Mouse (Mus musculus) liver (tissue): ENCODE measurements at regions not wholly inside any gene's neighbourhood (a gene's known extent, or its start where the extent isn't known, plus 50 kb on each side); places are given as distances from the start of the nearest gene placed in this dataset.
"Not testable (repeated sequence)": the region's sequence is repeated elsewhere in the genome, so short reads cannot be mapped to it uniquely, and the experiment has no call there.

Experiments used
- DNase-seq: peaks from one replicate; pipeline ENCODE4 v3.0.0-alpha.2; 2020; ENCODE audit warnings: mixed read lengths

- not testable (repeated sequence) for DNase-seq
Measured at GRCm38 (mm10) chr12:119102106-119102505, 135.9 kb upstream of the Abcb5 start.

DNA sequence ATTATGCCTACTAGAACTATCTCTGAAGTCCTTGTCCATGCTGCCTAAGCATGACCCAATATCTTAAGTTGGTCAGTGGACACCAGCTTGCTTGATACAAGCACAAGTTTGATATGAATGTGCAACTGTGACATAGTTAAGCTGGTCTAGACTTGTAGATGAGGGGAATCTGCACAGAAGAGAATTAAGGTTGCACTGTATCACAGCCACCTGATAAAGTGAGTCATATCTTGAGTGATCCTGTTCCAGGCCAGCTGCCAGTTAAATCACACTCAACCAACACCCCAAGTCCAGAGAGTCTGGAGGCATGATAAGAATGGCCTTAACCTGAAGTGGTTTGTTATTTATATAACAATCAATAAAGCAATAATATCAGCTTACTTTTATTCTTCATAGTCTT lies 133.5 kb upstream of the Abcb5 start:
- DNase-seq: no peak

- DNase-seq: no peak
Measured at GRCm38 (mm10) chr12:119097814-119098213, 131.6 kb upstream of the Abcb5 start.

GRCm38 (mm10) chr12:119094314-119094713 lies 128.1 kb upstream of the Abcb5 start:
- no peak for DNase-seq

GRCm38 (mm10) chr12:119093402-119093801 lies 127.2 kb upstream of the Abcb5 start:
- no peak for DNase-seq

DNA sequence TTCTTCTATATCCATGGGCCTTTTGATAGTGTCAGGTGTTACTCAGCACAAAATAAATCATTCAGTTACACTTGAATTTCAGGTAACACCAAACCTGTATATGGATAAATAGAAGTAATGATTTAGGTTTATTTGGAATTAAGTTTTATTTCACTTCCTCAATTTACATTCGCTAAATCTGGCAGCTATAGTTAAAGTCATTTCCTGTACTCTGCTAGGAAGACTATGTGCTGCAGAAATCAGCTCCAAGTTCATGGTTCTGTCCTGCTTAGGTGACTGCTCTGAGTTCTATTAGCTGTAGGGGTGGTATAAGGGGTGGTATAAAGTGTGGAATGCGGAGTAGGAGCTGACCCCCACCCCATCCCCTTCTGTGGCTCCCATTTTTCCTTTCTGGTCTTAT lies 123.1 kb upstream of the Abcb5 start:
- no peak for DNase-seq

- no peak for DNase-seq
Measured at GRCm38 (mm10) chr12:119088666-119089065, 122.4 kb upstream of the Abcb5 start.

DNA sequence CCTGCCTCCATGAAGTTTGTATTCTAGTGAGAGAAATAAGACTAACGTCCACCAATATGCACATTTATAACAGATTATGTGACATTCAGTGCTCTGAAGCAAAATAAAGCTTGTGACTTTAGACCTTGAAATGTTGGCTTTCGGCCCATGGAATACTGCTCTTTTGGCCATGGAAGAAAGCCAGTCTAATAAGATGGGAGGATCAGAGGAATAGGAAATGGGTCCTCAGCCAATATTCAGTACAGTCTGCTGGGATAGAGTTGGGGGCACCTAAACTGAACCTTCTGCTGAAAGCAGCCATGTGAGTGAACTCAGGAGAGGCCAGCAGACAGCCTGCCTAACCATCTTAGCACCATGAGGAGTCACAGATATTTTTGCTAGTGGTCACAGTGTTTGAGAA lies 118.6 kb upstream of the Abcb5 start:
- DNase-seq: no peak

GRCm38 (mm10) chr12:119082781-119083180 lies 116.6 kb upstream of the Abcb5 start:
- no peak for DNase-seq

GRCm38 (mm10) chr12:119075825-119076224 lies 109.6 kb upstream of the Abcb5 start:
- no peak for DNase-seq

DNA sequence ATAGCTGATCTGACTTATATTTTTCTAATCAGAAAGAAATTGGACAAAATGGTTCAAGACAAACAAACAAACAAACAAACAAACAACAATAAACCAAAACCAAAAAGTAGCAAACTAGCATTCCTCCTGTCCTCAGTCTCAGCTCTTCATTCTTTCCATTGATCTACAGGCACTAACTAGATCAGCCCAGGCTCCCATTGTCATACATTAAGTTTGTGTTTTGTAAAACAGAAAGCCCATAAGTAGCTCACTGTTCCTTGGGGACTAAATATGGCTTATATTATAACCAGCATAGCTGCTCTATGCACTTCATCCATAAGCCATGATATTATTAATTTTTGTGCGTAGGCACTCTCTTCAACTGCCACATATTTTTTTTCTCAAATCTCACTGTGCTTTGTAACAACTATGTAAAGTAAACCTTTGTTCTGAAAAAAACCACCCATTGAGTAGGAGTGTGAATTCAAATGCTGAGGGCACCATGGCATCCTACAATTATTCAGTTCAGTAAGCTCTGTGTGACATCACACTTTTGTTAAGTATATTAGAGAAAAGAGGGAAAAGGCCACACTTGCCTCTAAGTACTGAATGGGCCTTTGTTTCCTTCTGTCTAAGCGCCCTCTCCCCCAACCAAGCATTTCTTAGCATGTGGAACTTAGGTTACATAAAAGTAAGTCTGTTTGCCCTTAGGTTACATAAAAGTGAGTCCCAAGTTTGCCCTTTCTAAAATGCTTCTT lies 108.7 kb upstream of the Abcb5 start:
- no peak for DNase-seq

DNA sequence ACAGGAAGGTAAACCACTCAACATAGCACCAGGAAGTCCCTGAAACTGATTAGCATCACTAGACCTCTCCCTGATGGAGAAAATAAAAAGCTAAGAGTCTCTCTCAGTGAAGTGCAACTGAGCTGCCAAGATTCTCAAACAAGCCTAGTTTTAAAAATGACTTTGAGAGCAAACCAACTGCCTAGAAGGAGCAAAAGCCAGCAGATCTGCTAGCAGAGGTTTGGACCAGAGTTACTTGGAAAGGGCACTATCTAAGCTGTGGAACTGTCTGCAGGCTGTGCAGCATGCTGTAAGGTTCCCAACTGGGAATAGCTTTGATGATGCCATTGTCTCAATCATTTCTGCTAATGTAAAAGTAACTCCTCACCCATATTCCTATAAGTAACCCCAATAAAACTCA lies 107.9 kb upstream of the Abcb5 start:
- DNase-seq: no peak

DNA sequence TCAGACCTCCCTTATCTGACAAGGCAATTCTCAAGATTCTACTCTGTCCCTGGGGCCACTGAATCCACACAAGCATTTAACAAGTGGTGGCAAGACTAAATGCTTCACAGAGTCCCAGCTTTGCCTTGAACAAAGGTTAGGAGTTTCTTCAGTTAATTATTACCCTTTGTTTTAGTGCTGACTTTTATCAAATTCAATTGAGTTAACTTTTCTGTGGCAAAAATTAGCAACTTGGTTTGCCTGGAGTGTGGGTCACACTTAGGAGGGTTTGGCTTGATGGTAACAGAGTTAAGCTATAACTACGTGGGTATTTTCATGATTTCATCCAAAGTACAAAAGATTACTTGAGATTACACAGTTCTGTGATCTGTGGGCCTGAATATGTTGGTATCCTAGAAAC lies 104.7 kb upstream of the Abcb5 start:
- no peak for DNase-seq

DNA sequence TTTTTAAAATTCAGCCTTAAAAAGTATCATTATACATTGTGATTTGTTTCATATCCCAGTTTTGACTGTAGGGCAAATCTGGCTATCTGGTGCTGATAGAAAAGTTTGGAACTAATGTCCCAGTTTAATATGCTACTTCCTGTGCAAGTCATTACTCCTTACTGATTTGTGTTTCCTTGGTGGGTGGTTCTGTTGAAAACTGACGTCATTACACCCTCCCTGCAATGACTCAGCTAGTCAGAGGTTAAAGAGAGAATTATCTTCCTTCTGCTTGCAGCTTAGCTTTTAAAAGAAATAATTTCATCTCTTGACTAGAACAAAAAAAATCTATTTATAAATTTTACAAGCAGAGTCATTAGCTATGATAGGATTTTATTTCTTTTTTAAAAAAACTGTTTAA lies 104.2 kb upstream of the Abcb5 start:
- DNase-seq: no peak

GRCm38 (mm10) chr12:119069747-119070146 lies 103.5 kb upstream of the Abcb5 start:
- no peak for DNase-seq

DNA sequence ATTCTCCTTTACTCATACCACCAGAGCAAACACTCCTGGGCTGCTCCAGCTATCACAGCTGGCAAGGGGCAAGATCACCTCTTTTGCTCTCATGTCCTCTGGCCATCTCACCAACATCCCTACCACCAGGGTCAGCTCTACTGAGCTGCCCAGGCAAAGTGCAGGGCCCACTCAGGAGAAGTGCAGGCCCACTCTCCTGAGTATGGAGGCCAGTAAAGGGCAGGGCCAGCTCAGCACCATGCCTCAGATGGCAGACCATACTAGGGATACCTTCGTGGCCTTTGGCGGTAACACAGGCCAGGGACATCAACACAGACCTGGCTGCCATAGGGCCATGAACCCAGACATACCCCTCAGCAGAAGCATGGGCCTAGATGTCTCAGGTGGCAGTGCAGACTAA lies 101.9 kb upstream of the Abcb5 start:
- DNase-seq: no peak

- DNase-seq: no peak
Measured at GRCm38 (mm10) chr12:119062931-119063330, 96.7 kb upstream of the Abcb5 start.

GRCm38 (mm10) chr12:119062490-119062889 lies 96.3 kb upstream of the Abcb5 start:
- DNase-seq: no peak

DNA sequence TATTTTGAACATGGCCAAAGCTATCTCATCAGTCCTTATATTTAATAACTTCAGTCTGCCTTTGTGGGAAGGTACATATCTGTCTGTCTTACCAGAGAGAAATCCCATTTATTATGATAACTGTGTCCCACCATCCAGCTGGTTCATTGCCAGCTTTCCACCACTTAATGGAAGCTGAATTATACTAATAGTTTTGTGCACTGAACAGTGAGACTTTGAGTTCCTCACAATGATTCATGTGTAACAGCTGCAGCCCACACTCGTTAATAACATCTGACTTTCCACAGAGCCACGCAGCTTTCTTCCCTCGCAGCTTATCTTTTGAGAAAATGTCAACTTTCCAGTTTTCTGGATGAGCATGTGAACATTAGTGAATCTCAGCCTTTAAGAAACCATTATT lies 88.3 kb upstream of the Abcb5 start:
- DNase-seq: no peak

- DNase-seq: no peak
Measured at GRCm38 (mm10) chr12:119051692-119052379, 85.6 kb upstream of the Abcb5 start.

DNA sequence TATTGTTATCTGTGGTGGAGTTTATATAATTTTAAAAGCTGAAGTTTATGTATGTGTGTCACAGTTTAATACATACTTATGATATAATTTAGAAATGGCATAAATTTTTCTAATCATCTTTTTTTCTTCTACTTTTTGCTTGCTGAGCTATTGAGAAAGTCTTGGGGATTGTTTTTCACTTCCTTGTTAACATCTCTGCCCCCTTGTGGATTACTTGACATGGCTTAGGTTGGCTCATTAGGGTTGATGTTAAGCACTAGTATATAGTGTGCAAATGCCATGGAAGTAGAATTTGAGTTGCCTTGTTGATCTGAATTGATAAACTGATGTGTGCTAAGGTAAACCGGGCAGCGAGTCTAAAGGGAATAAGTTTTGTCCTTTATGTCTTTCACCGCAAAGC lies 72.1 kb upstream of the Abcb5 start:
- no peak for DNase-seq

GRCm38 (mm10) chr12:119034828-119035227 lies 68.6 kb upstream of the Abcb5 start:
- no peak for DNase-seq

DNA sequence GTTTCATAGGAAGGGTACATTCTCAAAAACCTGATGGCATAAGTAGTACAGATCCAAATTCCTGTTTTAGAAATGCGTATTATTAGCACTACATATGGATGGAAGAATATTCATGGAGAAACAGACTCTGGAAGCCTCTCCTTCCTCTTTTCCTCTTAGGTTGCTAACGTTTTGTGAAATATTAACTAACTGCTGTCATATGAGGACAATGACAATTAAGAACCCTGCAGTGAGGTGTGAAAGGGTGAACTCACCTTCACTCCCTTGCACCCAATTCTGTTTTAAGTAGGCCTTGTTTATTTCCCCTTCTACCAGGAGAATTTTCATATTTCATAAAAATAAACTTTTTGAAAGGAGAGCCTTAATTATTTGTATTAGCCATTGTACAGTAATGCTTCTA lies 62.5 kb upstream of the Abcb5 start:
- DNase-seq: no peak

GRCm38 (mm10) chr12:119028161-119028560 lies 61.9 kb upstream of the Abcb5 start:
- no peak for DNase-seq

GRCm38 (mm10) chr12:119027701-119028100 lies 61.5 kb upstream of the Abcb5 start:
- DNase-seq: no peak
